Mouse (Mus musculus): ENCODE measurements around the gene Wdr31.

GRCm38 (mm10) chr4:62437256-62437778 lies 33.4 kb downstream of the Wdr31 start:
- TF ChIP-seq CTCF (IDR thresholded peaks at IDR 0.05; ENCODE audit: extremely low read depth, insufficient read length, insufficient replicate concordance, low read depth, low read length), result no peak
- TF ChIP-seq POLR2A (IDR thresholded peaks at IDR 0.05; ENCODE audit: low read depth, low read length), result no peak

Data from small intestine, adult 2 months (tissue).